Mouse (Mus musculus) brain, embryonic 14.5 days (tissue): ENCODE results near the gene Ank2.

Source experiments
- CTCF ChIP-seq: fragments of 200-500 bp; IDR thresholded peaks from 2 replicates; pipeline ENCODE4 v1.5.1; 2012; ENCODE audit warnings: inconsistent platforms, mild to moderate bottlenecking, moderate library complexity, borderline replicate concordance; ENCODE audit not compliant: insufficient read depth, insufficient read length; ENCODE audit errors: extremely low read depth
- POLR2A ChIP-seq: fragments of 200-500 bp; IDR thresholded peaks from 2 replicates; pipeline ENCODE4 v1.6.1; 2012; ENCODE audit warnings: mild to moderate bottlenecking, inconsistent platforms, borderline replicate concordance; ENCODE audit not compliant: poor library complexity, insufficient read depth, insufficient read length, severe bottlenecking; ENCODE audit errors: extremely low read depth

DNA sequence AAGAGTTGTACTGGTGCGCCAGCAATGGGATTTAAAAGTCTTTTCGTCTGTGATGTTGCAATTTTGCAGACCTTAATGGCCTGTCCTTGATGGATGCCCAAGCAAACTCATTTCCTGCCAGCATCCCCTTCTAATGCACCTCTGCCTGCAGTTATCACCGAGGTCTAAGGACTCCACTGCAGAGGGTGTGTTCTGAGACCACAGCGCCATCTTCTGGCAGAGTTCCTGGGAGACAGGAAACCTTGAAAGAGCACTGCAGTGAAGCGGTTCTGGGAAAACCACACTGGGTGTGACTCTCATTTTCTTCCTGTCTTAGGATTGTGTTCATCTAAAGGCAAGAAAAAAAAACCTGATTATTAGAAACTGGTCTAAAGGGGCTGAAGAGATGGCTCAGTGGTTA lies 53.0 kb downstream of the Ank2 start:
- TF ChIP-seq POLR2A (no peak), CTCF (peak; percentile 72)
